Mouse (Mus musculus) R1 (cell line): ENCODE results near the gene Krtap1-4.

Source experiments
- DNase-seq: peaks from one replicate; pipeline ENCODE4 v3.0.0-alpha.2; 2018; ENCODE audit warnings: low read depth, low spot score

The Krtap1-4 gene

GRCm38 (mm10) chr11:99550765-99551164, 32.7 kb downstream of the Krtap1-4 start, which contains the start of gene Krtap3-3:
TSS of gene Krtap3-3 (minus strand) at chr11:99550865.
- DNase-seq = no peak

GRCm38 (mm10) chr11:99547892-99548291, 35.6 kb downstream of the Krtap1-4 start:
- peak; percentile 27 for DNase-seq

- DNase-seq = no peak
Observed at GRCm38 (mm10) chr11:99539721-99540120, 43.7 kb downstream of the Krtap1-4 start.
